Mouse (Mus musculus): ENCODE measurements around the gene Usp5.
"Not testable (repeated sequence)": the region's sequence is repeated elsewhere in the genome, so short reads cannot be mapped to it uniquely, and the experiment has no call there.

Gene Usp5

DNA sequence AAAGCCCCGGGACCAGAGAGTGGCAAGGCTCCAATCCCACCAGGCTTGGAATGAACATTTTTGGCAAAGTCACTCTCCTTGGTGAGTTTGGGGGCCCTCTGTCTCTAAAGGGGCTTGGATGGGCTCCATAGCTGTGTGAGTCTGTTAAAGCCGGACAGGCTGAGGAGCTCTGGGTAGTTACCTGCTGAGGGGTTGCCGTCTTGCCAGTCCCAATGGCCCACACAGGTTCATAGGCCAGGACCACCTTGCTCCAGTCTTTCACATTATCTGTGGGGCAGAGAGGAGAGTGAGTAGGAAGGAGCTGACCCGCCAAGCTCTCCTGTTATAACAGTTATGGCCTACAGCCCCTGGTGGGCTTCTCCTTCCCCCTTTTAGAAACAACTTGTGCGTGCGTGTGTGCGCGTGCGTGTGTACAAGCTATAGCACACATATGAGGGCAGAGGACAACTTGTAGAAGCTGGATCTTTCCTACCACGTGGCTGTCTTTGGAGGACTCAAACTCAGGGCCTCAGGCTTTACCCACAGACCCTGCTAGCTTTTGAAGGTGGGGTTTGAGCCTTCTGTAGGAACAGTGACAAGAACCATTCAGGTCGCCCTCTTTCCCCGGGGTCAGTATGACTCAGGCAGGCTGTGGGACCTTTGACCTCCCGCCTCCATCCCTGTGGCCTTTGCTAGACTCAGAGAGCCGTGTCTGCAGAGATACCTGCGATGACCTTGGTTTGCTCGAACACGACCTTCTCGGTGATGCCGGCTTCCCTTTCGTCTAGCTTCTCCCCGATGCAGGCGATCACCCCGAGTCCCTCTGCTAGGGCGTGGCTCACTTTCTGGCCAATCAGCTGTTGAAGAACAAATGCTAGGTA lies 17.4 kb downstream of the Usp5 start:
- no peak for DNase-seq (ENCODE audit: low read depth, low spot score)

DNA sequence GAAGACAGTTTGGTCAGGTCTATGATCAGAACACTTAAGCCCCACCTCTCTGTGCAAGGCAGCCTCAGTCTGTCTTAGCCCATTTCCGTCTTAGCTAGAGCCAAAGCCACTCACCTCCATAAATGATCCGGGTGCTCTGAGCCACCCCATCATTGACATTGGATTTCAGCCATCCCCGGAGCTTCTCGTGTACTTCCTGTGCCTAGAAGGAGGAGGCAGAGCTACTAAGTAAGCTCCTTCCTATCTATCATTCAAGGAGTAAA lies 17.9 kb downstream of the Usp5 start:
- DNase-seq (ENCODE audit: low read depth, low spot score): no peak

- DNase-seq (ENCODE audit: low read depth, low spot score): not testable (repeated sequence)
These were observed 18.5 kb downstream of the Usp5 start for GRCm38 (mm10) chr6:124810566-124811402.

DNA sequence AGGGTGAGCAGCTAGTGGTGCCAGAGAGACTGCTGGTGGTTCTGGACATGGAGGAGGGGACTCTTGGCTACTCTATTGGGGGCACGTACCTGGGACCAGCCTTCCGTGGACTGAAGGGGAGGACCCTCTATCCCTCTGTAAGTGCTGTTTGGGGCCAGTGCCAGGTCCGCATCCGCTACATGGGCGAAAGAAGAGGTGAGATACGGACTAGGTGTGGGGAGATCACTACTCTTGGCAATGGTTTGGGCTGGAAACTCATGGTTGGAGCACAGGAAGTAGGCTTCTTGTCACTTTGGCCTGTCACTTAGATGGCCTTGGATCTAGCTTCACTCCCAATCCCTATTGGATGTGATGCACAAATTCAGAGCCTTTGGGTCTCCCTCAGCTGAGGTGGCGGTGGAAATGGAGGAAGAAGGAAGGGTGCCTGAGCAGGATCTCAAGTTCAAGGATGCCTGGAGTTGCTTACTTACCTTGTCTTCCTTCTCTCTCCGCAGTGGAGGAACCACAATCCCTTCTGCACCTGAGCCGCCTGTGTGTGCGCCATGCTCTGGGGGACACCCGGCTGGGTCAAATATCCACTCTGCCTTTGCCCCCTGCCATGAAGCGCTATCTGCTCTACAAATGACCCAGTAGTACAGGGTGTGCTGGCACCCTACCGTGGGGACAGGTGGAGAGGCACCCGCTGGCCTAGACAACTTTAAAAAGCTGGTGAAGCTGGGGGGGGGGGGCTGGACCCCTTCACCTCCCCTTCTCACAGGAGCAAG lies 19.3 kb downstream of the Usp5 start:
- no peak for DNase-seq (ENCODE audit: low read depth, low spot score)

DNA sequence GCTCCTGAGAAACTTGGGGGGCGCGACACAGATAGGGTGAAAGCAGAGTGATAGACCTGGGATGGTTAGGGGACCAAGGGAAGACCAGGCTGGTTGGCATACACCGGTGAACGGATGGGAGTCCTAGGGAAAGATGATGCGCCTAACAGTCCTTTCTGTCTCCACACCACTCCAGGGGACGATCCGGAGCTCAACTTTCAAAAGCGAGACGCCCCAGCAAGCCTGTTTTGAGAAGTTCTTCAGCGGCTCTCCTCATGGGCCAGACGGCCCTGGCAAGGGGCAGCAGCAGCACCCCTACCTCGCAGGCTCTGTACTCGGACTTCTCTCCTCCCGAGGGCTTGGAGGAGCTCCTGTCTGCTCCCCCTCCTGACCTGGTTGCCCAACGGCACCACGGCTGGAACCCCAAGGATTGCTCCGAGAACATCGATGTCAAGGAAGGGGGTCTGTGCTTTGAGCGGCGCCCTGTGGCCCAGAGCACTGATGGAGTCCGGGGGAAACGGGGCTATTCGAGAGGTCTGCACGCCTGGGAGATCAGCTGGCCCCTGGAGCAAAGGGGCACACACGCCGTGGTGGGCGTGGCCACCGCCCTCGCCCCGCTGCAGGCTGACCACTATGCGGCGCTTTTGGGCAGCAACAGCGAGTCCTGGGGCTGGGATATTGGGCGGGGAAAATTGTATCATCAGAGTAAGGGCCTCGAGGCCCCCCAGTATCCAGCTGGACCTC lies 20.1 kb downstream of the Usp5 start:
- DNase-seq (ENCODE audit: low read depth, low spot score): peak; percentile 70

DNA sequence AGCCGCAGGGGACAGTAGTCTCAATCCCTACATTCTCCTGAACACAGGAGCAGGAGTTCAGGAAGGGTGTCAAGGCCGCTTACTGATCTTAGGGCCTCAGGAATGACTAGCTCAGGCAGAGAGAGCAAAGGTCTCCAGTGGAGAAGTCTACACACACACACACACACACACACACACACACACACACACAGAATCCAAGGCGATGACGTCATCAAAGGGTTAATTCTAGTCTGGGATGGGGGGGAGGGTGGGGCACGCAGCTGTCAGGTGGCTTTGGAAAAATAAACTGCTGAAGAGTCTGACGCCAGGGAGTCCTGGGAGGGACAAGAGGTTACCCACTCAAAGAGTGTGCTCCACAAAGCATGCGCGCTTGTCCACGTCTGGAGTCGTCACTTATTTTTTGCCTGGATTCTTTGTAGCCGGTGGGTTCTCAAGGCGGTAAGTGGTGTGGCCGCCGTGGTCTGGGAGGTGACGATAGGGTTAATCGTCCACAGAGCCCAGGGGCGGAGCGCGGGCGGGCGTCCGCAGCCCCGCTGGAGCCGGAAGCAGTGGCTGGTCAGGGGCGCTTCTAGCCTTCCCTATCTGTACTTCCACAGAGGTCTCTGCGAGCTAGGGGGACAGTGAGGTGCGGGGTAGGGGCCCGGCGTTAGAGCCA lies 20.8 kb downstream of the Usp5 start, which contains the start of gene Spsb2:
Gene Spsb2, plus strand, starts transcription at position 304 of the 655 bp plus-strand sequence.
- DNase-seq (ENCODE audit: low read depth, low spot score): no peak

GRCm38 (mm10) chr6:124807986-124808357 lies 21.3 kb downstream of the Usp5 start:
- no peak for DNase-seq (ENCODE audit: low read depth, low spot score)

- DNase-seq (ENCODE audit: low read depth, low spot score): no peak
These were observed 21.9 kb downstream of the Usp5 start for GRCm38 (mm10) chr6:124807366-124807765.

DNA sequence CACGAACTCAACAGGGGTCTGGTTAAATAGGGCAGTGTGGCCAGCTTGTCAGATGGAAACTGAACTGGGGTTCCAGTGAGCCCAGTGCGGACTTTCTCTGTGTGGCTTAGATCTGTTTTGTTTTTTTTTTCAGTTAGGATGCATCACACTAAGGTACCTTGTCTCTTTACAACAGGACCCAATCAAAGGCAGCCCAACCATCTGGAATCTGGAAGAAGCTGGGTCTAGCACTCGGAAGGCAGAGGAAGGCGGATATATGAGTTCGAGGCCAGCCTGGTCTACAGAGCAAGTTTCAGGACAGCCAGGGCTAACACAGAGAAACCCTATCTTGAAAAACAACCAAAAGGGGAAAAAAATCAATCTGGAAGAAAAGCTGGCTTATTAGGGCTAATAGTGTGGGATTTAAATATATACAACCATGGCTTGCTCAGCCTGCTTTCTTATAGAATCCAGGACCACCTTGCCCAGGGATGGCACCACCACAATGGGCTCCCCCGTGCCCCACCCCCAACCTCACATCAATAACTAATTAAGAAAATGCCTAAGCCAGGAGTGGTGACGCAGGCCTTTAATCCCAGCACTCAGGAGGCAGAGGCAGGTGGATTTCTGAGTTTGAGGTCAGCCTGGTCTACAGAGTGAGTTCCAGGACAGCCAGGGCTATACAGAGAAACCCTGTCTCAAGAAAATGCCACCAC lies 22.7 kb downstream of the Usp5 start:
- no peak for DNase-seq (ENCODE audit: low read depth, low spot score)

- peak; percentile 84 for DNase-seq (ENCODE audit: low read depth, low spot score)
These were observed 23.7 kb downstream of the Usp5 start for GRCm38 (mm10) chr6:124805341-124806321.

DNA sequence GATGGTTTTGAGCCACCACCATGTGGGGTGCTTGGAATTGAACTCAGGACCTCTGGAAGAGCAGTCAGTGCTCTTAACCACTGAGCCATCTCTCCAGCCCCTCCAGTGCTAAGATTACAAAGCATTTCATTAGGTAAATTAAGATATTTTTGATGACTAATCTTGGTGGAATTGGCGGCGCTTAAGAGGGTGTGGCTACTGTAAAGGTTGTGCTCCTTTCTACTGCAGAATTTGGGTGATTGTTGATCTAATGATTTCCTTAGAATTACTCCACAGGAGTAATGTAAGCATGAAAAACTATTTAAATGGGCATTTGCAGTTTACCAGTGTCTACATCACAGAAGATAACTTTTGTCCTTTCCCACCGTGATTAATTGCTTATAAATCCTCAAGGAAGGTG lies 24.9 kb downstream of the Usp5 start:
- no peak for DNase-seq (ENCODE audit: low read depth, low spot score)

- DNase-seq (ENCODE audit: low read depth, low spot score): not testable (repeated sequence)
These were observed 25.6 kb downstream of the Usp5 start for GRCm38 (mm10) chr6:124803691-124804090.

DNA sequence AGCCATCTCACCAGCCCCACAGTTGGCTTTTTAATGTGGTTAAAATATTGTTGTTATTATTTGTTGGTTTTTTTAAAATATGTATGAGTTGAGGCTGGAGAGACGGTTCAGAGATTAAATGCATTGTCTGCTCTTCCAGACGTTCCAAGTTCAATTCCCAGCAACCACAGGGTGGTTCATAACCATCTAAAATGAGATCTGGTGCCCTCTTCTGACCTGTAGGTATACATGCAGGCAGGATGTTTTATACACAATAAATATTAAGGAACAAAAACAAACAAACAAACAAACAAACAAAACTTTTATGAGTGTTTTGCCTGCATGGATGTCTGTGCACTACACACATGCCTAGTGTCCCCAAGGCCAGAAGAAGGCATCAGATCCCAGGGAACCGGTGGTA lies 26.2 kb downstream of the Usp5 start:
- DNase-seq (ENCODE audit: low read depth, low spot score): no peak

- not testable (repeated sequence) for DNase-seq (ENCODE audit: low read depth, low spot score)
These were observed 26.9 kb downstream of the Usp5 start for GRCm38 (mm10) chr6:124802400-124802799.

- no peak for DNase-seq (ENCODE audit: low read depth, low spot score)
These were observed 33.1 kb downstream of the Usp5 start for GRCm38 (mm10) chr6:124796200-124796599.

DNA sequence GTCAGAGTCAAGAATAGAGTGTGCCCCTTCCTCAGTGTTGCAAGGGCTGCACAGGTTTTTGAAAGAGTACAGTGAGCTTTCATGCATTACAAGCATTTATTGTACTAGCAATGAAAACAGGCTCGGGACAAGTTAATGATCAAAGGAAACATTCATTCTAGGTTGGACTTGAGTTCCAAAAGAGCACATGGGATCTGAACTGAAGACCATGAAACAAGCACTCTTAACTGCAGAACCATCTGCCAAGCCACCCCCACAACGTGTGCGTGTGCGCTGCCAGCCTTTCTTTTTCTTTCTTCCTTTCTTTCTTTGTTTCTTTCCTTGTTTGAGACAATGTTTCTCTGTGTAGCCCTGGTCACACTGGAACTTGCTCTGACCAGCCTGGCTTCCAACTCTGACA lies 33.5 kb downstream of the Usp5 start:
- no peak for DNase-seq (ENCODE audit: low read depth, low spot score)

- no peak for DNase-seq (ENCODE audit: low read depth, low spot score)
These were observed 37.4 kb downstream of the Usp5 start for GRCm38 (mm10) chr6:124791911-124792310.

DNA sequence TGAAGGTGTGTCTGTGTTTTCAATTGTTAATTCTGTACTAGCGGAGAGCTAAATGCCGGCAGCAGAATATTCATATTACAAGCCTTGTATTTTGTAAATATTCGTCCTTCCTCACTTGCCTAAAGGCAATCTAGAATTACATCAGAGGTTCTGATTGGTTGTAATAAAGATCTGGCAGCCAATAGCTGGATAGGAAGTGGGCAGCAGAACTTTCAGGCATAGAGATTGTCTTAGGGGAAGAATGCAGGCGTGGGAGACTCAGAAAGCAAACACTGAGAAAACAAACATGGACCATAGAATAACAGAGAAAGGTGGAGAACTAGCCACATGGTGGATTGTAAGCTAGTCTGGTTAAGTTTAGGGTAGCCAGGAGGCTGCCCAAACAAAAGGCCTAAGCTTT lies 39.2 kb downstream of the Usp5 start:
- no peak for DNase-seq (ENCODE audit: low read depth, low spot score)

- no peak for DNase-seq (ENCODE audit: low read depth, low spot score)
These were observed 39.8 kb downstream of the Usp5 start for GRCm38 (mm10) chr6:124789519-124789918.
